Mouse (Mus musculus) common myeloid progenitor, adult 5-6 weeks (primary cell): ENCODE results near the gene Hoxa7. TPM values are rescaled to one million over a fixed set of nuclear protein-coding genes. Genes with fewer than 3 reads are reported as not detected.

Experiments used
- ATAC-seq: replicated peaks from 2 replicates; pipeline ENCODE4 v1.8.0; 2016; ENCODE audit warnings: low read depth, mild to moderate bottlenecking, moderate TSS enrichment, inconsistent platforms; ENCODE audit not compliant: poor library complexity, severe bottlenecking
- total RNA-seq: library from RNA; stranded (forward); fragments of 200-1000, 187-1606 nt; gene quantifications from 2 replicates; pipeline ENCODE4 v1.2.3, GENCODE M21; 2017

Hoxa7 gene
- total RNA-seq, 1 experiment from 2014 or later = 17.7 TPM

- ATAC-seq = no peak
Observed at GRCm38 (mm10) chr6:52253511-52254500, 32.2 kb upstream of the Hoxa7 start.

DNA sequence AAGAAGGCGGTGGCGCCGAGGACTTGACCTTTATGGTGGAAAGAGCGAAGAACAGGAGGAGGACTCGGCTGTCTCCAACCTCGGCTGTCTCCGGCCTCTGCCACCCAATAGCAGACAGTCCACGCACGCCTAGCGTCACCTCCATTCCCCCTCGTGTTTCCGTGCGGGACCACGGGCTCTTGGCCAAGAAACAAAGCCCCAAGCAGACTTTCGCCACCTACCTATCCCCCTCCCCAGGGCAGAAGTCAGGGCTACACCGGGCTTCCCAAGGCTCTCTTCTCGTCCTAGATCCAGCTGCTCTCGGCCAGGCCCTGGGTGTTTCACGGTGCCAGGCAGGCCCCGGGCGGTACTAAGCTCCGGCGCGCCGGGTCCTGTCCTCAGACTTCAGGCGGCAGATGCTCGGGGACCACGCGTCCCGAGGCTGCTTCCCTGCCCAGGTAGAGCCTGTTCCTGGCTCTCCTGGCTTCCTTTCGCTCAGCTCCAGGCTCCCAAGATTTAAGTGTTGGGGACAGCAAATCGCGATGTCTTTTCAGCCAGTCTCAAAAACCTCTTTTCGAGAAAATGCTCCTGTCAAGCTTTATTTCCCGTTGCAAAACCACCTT, 31.2 kb upstream of the Hoxa7 start:
- ATAC-seq = no peak

DNA sequence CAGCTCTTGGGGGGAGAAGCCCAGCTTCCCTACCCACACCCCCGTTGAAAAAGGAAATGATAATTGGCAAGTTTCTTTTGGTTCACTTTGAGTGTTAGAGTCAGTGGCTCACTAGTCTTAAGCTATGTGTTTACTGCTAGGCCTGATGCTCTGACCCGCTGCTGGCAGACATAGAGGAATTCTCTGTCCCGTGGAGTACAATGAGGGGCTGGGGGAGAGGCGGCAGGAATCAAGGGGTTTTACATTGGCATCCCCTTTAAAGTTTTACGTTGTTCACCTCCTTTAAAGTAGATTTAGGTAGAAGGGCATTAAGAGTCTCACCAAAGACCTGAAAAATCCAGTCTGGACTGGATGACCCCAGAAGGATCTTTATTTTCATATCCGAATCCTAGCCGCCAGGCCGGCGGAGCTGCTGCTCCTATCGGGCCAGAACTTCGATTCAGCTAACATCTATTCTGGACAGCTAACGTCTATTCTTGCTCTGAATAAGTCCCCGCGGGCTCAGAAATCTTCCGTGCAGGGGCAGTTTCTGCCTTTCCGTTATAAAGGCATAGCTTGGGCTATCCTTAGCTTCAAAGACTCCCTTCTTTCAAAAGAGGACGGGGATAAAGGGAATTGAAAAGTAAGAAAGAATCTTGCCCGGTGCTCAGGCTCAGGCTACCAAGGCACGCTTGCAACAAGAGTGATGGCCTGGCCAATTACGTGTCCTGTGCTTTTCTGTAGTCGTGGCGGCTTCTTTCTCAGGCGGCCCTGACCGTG, 30.5 kb upstream of the Hoxa7 start:
- ATAC-seq = no peak

DNA sequence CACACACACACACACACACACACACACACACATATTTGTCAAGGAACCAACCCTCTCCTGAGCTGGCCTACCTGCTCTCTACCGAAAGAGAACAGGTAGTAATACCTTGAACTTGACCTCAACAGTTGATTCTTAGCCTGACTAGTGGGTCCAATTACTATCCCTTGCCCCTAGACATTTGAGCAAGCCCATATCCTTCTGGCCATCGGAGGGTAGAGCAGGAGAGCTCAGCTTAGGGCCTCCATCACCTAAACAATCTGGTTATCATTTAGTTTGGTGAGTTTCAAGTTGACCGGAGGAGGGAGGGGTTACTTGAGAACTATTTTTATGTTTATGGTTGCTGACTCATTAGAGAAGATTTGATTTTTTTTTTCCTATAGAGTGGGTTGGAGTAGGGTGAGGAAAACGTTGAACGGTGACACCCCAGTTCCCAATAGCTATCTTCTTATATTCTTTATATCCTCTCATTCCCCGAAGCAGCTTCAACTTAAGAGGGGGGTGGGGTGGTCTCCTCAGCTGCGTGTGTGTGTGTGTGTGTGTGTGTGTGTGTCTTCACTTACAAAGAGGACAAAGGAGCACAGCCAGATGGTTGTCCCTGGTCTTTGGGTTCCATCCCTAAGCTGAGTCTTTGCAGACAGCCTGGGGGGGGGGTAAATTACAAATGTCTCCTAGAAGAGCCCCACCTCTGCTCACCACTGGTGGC, 29.7 kb upstream of the Hoxa7 start:
- ATAC-seq = no peak

GRCm38 (mm10) chr6:52249826-52250225, 28.2 kb upstream of the Hoxa7 start:
- ATAC-seq = no peak

- ATAC-seq = no peak
Observed at GRCm38 (mm10) chr6:52249415-52249738, 27.7 kb upstream of the Hoxa7 start.

DNA sequence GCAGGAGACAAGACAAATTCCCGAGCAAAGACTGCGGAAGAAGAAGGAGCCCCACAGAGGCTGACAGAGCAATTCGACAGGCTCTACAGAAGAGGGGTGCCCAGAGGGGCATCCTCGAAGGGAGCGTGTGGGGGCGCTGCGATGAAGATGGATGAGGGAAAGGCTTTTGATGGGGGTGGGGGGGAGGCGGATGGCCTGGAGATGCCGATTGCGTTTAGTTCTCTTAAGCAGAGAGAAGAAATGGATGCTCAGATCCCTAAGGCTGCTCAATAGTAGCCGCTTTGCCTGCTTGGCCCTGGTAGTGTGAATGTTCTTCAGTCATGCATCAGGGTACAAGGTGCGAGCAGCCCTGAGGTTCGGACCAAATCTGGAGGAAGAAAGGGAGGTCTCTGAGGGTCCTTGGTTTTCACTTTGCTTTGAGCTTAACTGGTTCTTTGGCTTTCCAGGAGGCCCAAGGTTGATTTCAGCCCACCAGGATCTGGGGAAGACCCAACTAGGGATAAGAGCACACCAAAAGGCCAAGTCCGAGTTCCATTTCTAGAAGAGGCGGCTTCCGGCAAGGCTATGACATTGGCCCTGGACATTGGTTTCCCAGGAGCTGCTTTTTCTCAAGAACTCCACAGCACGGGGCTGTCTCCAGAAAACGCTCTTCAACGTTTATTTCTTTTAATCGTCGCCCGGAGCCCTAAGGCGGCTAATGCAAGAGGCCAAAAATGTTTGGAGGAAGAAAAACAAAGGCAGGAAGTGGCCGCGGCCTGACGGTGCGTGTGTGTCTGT, 27.2 kb upstream of the Hoxa7 start:
- no peak for ATAC-seq

- no peak for ATAC-seq
Observed at GRCm38 (mm10) chr6:52247766-52248637, 26.3 kb upstream of the Hoxa7 start.

DNA sequence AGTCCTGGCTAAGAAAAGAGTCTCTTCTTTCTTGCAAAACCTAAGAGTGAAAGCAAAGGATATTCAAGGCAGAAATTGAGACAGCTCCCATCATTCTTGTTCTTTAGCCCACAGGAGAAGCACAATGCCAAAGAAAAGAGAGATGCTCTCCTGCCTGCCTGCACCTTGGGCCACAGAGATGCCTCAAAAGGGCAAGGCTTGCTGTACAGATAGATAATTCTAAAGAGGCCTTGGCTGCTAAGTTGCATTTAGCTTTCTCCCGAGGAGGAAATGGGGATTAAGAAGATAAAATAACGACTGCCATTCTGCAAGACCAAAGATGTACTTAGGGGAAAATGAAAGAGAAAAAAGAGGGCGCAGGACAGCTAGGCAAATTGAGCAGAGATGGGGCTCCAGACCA, 25.3 kb upstream of the Hoxa7 start:
- ATAC-seq = no peak

DNA sequence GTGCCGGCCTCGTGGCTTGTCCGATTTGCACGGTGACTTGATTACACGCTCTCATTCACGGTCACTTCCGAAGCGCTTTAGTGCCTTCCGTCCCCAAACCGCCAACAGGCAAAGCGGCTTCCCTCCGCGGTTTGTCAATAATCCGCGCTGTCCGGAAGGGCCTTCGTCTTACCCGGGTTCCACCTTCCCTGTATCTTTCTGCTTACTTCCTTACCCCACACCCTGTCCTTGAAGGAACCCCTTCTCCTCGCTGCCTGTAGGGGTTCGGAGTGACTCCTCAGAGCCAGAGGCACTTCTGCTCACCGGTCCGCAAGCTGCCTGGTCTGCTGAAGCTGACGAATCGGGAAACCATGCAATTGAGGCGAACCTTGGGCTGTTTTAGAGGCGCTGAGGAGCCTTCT, 24.7 kb upstream of the Hoxa7 start:
- peak; percentile 71 for ATAC-seq

- ATAC-seq = no peak
Observed at GRCm38 (mm10) chr6:52245757-52246142, 24.1 kb upstream of the Hoxa7 start, which contains the start of gene Hoxa11. TSS of gene Hoxa11 (minus strand) at chr6:52245810.

GRCm38 (mm10) chr6:52245040-52245756, 23.5 kb upstream of the Hoxa7 start:
- ATAC-seq = no peak

- ATAC-seq = no peak
Observed at GRCm38 (mm10) chr6:52244471-52245039, 22.9 kb upstream of the Hoxa7 start.

DNA sequence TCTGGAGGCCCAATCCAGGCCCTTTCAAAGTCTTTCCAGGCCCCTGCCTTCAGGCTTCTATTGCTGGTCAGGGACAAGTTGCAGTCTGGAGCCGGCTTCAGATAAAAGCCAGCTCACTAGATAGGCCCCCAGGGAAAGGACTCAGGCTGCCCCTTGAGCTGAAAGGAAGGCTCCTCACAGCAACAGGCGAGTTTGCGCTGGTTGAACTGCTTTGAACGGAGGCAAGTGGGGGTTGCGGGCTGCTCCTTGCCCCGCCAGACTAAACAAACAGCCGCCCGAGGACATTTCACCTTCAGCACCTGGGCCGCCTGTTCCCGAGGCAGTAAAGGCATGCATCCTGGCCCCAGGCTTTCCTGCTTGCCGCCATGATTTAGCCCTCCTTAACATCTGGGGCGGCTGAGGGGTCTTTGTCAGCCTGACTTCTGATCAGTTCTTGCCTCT, 22.0 kb upstream of the Hoxa7 start:
- ATAC-seq = no peak

- ATAC-seq = no peak
Observed at GRCm38 (mm10) chr6:52242801-52243332, 21.2 kb upstream of the Hoxa7 start.

- no peak for ATAC-seq
Observed at GRCm38 (mm10) chr6:52241001-52241621, 19.5 kb upstream of the Hoxa7 start.
